Mouse (Mus musculus): ENCODE results near the gene Gdap2. TPM values are rescaled to one million over a fixed set of nuclear protein-coding genes. Genes with fewer than 3 reads are reported as not detected.

Gene Gdap2
- polyA plus RNA-seq, 1 experiment = 14.7 TPM

GRCm38 (mm10) chr3:100180471-100180870 is 18.3 kb downstream of the Gdap2 start:
- H3K4me1 ChIP-seq (ENCODE audit: control insufficient read depth, insufficient read depth, low read length) = no peaks in the 10 kb centered on the region
- WGBS = 40% methylated on average over 3 of the region's 3 CpGs
- H3K4me3 ChIP-seq (replicated peaks; ENCODE audit: extremely low read depth, low read depth, low read length) = no peak overlapping the region
- TF ChIP-seq CTCF (IDR thresholded peaks at IDR 0.05; ENCODE audit: insufficient read depth, low read length) (no peak), POLR2A (IDR thresholded peaks at IDR 0.05; ENCODE audit: borderline replicate concordance, extremely low read depth, low read depth, low read length) (no peak)
- DNase-seq = no peak

- Histone ChIP-seq H3K4me3 (replicated peaks; ENCODE audit: extremely low read depth, low read depth, low read length) (no peak overlapping the region), H3K4me1 (ENCODE audit: control insufficient read depth, insufficient read depth, low read length) (no peaks in the 10 kb centered on the region)
- no peak for TF ChIP-seq CTCF (IDR thresholded peaks at IDR 0.05; ENCODE audit: insufficient read depth, low read length)
- no peak for TF ChIP-seq POLR2A (IDR thresholded peaks at IDR 0.05; ENCODE audit: borderline replicate concordance, extremely low read depth, low read depth, low read length)
- peak; percentile 11 for DNase-seq
- WGBS = 32% methylated on average over 1 of the region's 1 CpGs
Measured at GRCm38 (mm10) chr3:100189444-100189843, 27.3 kb downstream of the Gdap2 start.

- TF ChIP-seq CTCF (IDR thresholded peaks at IDR 0.05; ENCODE audit: insufficient read depth, low read length) (no peak), POLR2A (IDR thresholded peaks at IDR 0.05; ENCODE audit: borderline replicate concordance, extremely low read depth, low read depth, low read length) (no peak)
- H3K4me1 ChIP-seq (ENCODE audit: control insufficient read depth, insufficient read depth, low read length) = no peaks in the 10 kb centered on the region
- H3K4me3 ChIP-seq (replicated peaks; ENCODE audit: extremely low read depth, low read depth, low read length) = no peak overlapping the region
- DNase-seq = no peak
- 89% methylated on average over 11 of the region's 11 CpGs for WGBS
Measured at GRCm38 (mm10) chr3:100189861-100190260, 27.7 kb downstream of the Gdap2 start.

GRCm38 (mm10) chr3:100194210-100194609 is 32.0 kb downstream of the Gdap2 start:
- Histone ChIP-seq H3K4me3 (replicated peaks; ENCODE audit: extremely low read depth, low read depth, low read length) (no peak overlapping the region), H3K4me1 (ENCODE audit: control insufficient read depth, insufficient read depth, low read length) (no peaks in the 10 kb centered on the region)
- DNase-seq = no peak
- 36% methylated on average over 5 of the region's 5 CpGs for WGBS
- TF ChIP-seq POLR2A (IDR thresholded peaks at IDR 0.05; ENCODE audit: borderline replicate concordance, extremely low read depth, low read depth, low read length) (no peak), CTCF (IDR thresholded peaks at IDR 0.05; ENCODE audit: insufficient read depth, low read length) (no peak)

GRCm38 (mm10) chr3:100201554-100201953 is 39.4 kb downstream of the Gdap2 start:
- WGBS = 78% methylated on average over 7 of the region's 7 CpGs
- TF ChIP-seq CTCF (IDR thresholded peaks at IDR 0.05; ENCODE audit: insufficient read depth, low read length) (no peak), POLR2A (IDR thresholded peaks at IDR 0.05; ENCODE audit: borderline replicate concordance, extremely low read depth, low read depth, low read length) (no peak)
- Histone ChIP-seq H3K4me1 (ENCODE audit: control insufficient read depth, insufficient read depth, low read length) (no peaks in the 10 kb centered on the region), H3K4me3 (replicated peaks; ENCODE audit: extremely low read depth, low read depth, low read length) (no peak overlapping the region)
- no peak for DNase-seq

GRCm38 (mm10) chr3:100206973-100207372 is 44.8 kb downstream of the Gdap2 start:
- TF ChIP-seq CTCF (IDR thresholded peaks at IDR 0.05; ENCODE audit: insufficient read depth, low read length) (no peak), POLR2A (IDR thresholded peaks at IDR 0.05; ENCODE audit: borderline replicate concordance, extremely low read depth, low read depth, low read length) (no peak)
- WGBS = 68% methylated on average over 1 of the region's 1 CpGs
- Histone ChIP-seq H3K4me3 (replicated peaks; ENCODE audit: extremely low read depth, low read depth, low read length) (no peak overlapping the region), H3K4me1 (ENCODE audit: control insufficient read depth, insufficient read depth, low read length) (no peaks in the 10 kb centered on the region)
- no peak for DNase-seq

- no peaks in the 10 kb centered on the region for H3K4me1 ChIP-seq (ENCODE audit: control insufficient read depth, insufficient read depth, low read length)
- WGBS = 77% methylated on average over 5 of the region's 5 CpGs
- H3K4me3 ChIP-seq (replicated peaks; ENCODE audit: extremely low read depth, low read depth, low read length) = no peak overlapping the region
- TF ChIP-seq CTCF (IDR thresholded peaks at IDR 0.05; ENCODE audit: insufficient read depth, low read length) (no peak), POLR2A (IDR thresholded peaks at IDR 0.05; ENCODE audit: borderline replicate concordance, extremely low read depth, low read depth, low read length) (no peak)
- DNase-seq = no peak
Measured at GRCm38 (mm10) chr3:100215469-100215868, 53.3 kb downstream of the Gdap2 start.

- Histone ChIP-seq H3K4me1 (ENCODE audit: control insufficient read depth, insufficient read depth, low read length) (no peaks in the 10 kb centered on the region), H3K4me3 (replicated peaks; ENCODE audit: extremely low read depth, low read depth, low read length) (no peak overlapping the region)
- no peak for DNase-seq
- WGBS = 66% methylated on average over 12 of the region's 12 CpGs
- TF ChIP-seq CTCF (IDR thresholded peaks at IDR 0.05; ENCODE audit: insufficient read depth, low read length) = no peak
- no peak for TF ChIP-seq POLR2A (IDR thresholded peaks at IDR 0.05; ENCODE audit: borderline replicate concordance, extremely low read depth, low read depth, low read length)
Measured at GRCm38 (mm10) chr3:100225326-100225959, 63.3 kb downstream of the Gdap2 start.

- Histone ChIP-seq H3K4me1 (ENCODE audit: control insufficient read depth, insufficient read depth, low read length) (no peaks in the 10 kb centered on the region), H3K4me3 (replicated peaks; ENCODE audit: extremely low read depth, low read depth, low read length) (no peak overlapping the region)
- DNase-seq = no peak
- WGBS = 32% methylated on average over 1 of the region's 1 CpGs
- TF ChIP-seq POLR2A (IDR thresholded peaks at IDR 0.05; ENCODE audit: borderline replicate concordance, extremely low read depth, low read depth, low read length) = no peak
- TF ChIP-seq CTCF (IDR thresholded peaks at IDR 0.05; ENCODE audit: insufficient read depth, low read length) = no peak
Measured at GRCm38 (mm10) chr3:100227509-100227908, 65.3 kb downstream of the Gdap2 start.

GRCm38 (mm10) chr3:100228981-100229380 is 66.8 kb downstream of the Gdap2 start:
- WGBS = 81% methylated on average over 3 of the region's 3 CpGs
- TF ChIP-seq CTCF (IDR thresholded peaks at IDR 0.05; ENCODE audit: insufficient read depth, low read length) = no peak
- TF ChIP-seq POLR2A (IDR thresholded peaks at IDR 0.05; ENCODE audit: borderline replicate concordance, extremely low read depth, low read depth, low read length) = no peak
- Histone ChIP-seq H3K4me1 (ENCODE audit: control insufficient read depth, insufficient read depth, low read length) (no peaks in the 10 kb centered on the region), H3K4me3 (replicated peaks; ENCODE audit: extremely low read depth, low read depth, low read length) (no peak overlapping the region)
- DNase-seq = no peak

Measured in lung, adult 2 months (tissue).